Mouse (Mus musculus) limb, embryonic 14.5 days (tissue): ENCODE data around the gene Lhfpl2. TPM values are rescaled to one million over a fixed set of nuclear protein-coding genes. Genes with fewer than 3 reads are reported as not detected.

ENCODE experiments used
- ATAC-seq: fragments of 200-750 bp; cut with Nextera tagmentation; 2 replicates; pipeline ENCODE4 v1.8.0; 2017; ENCODE audit warnings: low read depth, moderate number of reproducible peaks, moderate TSS enrichment; ENCODE audit not compliant: low FRiP score
- DNase-seq: peaks from one replicate; pipeline ENCODE4 v3.0.0-alpha.2; 2015; ENCODE audit warnings: low spot score
- H3K27ac ChIP-seq: fragments of 300-500 bp; sonication (generic); replicated peaks from 2 replicates; pipeline ENCODE4 v1.5.1; 2014; ENCODE audit warnings: low read depth, mild to moderate bottlenecking, low read length, moderate library complexity, mixed read lengths
- H3K27me3 ChIP-seq: fragments of 300-500 bp; sonication (generic); 2 replicates; pipeline ENCODE4 v1.6.1; 2014; ENCODE audit warnings: low read length, mixed read lengths; ENCODE audit not compliant: control insufficient read depth, insufficient read depth
- H3K36me3 ChIP-seq: fragments of 300-500 bp; sonication (generic); 2 replicates; pipeline ENCODE4 v1.6.1; 2014; ENCODE audit warnings: mild to moderate bottlenecking, low read length, moderate library complexity, mixed read lengths; ENCODE audit not compliant: control insufficient read depth, insufficient read depth
- H3K4me1 ChIP-seq: fragments of 300-500 bp; sonication (generic); 2 replicates; pipeline ENCODE4 v1.6.1; 2014; ENCODE audit warnings: antibody characterized with exemption, low read length, mixed read lengths; ENCODE audit not compliant: control insufficient read depth, insufficient read depth
- H3K4me2 ChIP-seq: fragments of 300-500 bp; sonication (generic); replicated peaks from 2 replicates; pipeline ENCODE4 v1.6.1; 2014; ENCODE audit warnings: low read depth, mild to moderate bottlenecking, low read length, moderate library complexity; ENCODE audit not compliant: severe bottlenecking
- H3K4me3 ChIP-seq: fragments of 300-500 bp; sonication (generic); replicated peaks from 2 replicates; pipeline ENCODE4 v1.5.1; 2014; ENCODE audit warnings: low read length
- H3K9ac ChIP-seq: fragments of 300-500 bp; sonication (generic); 2 replicates; pipeline ENCODE4 v1.6.1; 2014; ENCODE audit warnings: mild to moderate bottlenecking, low read depth, low read length, moderate library complexity; ENCODE audit not compliant: severe bottlenecking
- H3K9me3 ChIP-seq: fragments of 300-500 bp; sonication (generic); 2 replicates; pipeline ENCODE4 v1.6.1; 2016; ENCODE audit warnings: low read length; ENCODE audit not compliant: control insufficient read depth
- POLR2A ChIP-seq: fragments of 200-500 bp; IDR thresholded peaks from 2 replicates; pipeline ENCODE4 v1.8.0; 2012; ENCODE audit warnings: inconsistent platforms, mild to moderate bottlenecking, moderate library complexity, borderline replicate concordance; ENCODE audit not compliant: insufficient read depth, insufficient read length; ENCODE audit errors: extremely low read depth
- whole genome bisulfite sequencing: fragments of 180-500 bp; shearing (Covaris S2); extraction: QIAGEN DNeasy Blood & Tissue Kit; methylation state at CpG from one replicate; pipeline ENCODE4 v1.1.7; 2014; 5-methylcytosine and 5-hydroxymethylcytosine counted together
- polyA plus RNA-seq, 2 experiments: library from polyadenylated mRNA; depleted of rRNA in 1 of 2; stranded (reverse) in 1 of 2; unstranded in 1 of 2; fragments of >200 nt; fragmentation: Nextera tagmentation in 1 of 2; extraction: Ambion mirVana in 1 of 2; gene quantifications; 2 replicates each; pipeline versions ENCODE4 v1.2.1 to v1.2.3; 2012 to 2014

The Lhfpl2 gene
- polyA plus RNA-seq, 2 experiments, result 60.5 to 69.4 TPM

DNA sequence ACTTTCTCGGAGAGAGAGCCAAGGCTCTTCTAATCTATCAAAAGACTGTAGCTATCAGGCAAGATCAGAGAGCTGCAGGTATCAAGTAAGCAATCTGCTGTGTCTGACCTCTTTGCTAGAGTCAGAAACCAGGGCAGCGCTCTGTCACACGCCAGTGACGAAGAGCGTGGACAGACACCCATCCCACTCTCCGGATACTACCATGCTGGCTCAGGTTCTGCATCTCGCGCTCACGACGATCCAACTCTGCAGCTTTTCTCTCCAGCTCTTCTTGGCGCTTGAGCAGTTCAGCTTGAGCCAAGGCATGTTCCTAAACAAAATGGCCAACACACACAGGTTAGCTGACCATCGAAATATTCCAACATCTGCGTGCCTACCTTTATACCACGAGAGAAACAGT is 174.3 kb downstream of the Lhfpl2 start:
- Histone ChIP-seq H3K4me1 (no peaks in the 10 kb centered on the region), H3K36me3 (peaks cover 32% of the 10 kb centered on the region), H3K4me3 (no peak overlapping the region), H3K9me3 (no peaks in the 10 kb centered on the region), H3K4me2 (no peak overlapping the region), H3K27me3 (no peaks in the 10 kb centered on the region), H3K9ac (no peak overlapping the region), H3K27ac (no peak overlapping the region)
- WGBS, result 93% methylated on average over 14 of the region's 14 CpGs
- no peak for ATAC-seq
- DNase-seq, result no peak
- no peak for TF ChIP-seq POLR2A

DNA sequence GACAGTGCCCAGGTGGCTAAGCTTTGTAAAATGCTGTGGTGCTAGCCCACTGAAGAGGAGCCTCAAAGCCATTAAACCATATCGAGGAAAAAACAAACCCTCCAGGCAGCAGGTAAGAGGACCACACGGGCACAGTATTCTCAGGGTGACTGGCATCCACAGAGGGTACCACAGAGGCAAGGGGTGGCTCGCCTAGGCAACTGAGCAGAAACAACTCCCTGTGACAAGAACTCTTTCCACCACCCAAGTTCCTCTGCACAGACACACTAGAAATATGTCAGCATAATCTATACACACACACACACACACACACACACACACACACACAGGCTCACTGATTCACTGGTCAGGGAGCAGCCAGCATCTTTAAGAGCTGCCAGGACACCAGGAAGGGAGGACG is 181.9 kb downstream of the Lhfpl2 start:
- no peak overlapping the region for H3K4me3 ChIP-seq
- H3K9me3 ChIP-seq, result no peaks in the 10 kb centered on the region
- no peaks in the 10 kb centered on the region for H3K36me3 ChIP-seq
- H3K4me1 ChIP-seq, result no peaks in the 10 kb centered on the region
- no peak overlapping the region for H3K27ac ChIP-seq
- DNase-seq, result no peak
- TF ChIP-seq POLR2A, result no peak
- WGBS, result 83% methylated on average over 4 of the region's 4 CpGs
- no peak overlapping the region for H3K4me2 ChIP-seq
- no peak for ATAC-seq
- no peaks in the 10 kb centered on the region for H3K27me3 ChIP-seq
- no peak overlapping the region for H3K9ac ChIP-seq

DNA sequence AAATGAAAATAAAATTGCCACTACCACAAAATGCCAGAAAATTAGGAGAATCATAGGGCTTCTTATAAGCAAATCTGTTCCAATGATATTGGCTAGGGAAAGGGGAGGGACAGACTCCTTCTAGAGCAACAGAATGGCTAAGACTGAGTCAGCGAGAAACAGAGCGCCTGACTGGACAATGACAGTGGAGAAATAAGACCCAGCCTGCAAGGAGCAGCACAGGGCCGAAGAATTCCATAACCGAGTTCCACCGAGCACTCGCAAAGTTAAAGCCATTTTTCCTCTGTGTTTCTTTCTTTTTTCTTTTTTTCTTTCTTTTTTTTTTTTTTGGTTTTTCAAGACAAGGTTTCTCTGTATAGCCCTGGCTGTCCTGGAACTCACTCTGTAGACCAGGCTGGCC is 182.5 kb downstream of the Lhfpl2 start:
- H3K27ac ChIP-seq, result no peak overlapping the region
- no peaks in the 10 kb centered on the region for H3K36me3 ChIP-seq
- H3K9ac ChIP-seq, result no peak overlapping the region
- no peak overlapping the region for H3K4me3 ChIP-seq
- H3K4me2 ChIP-seq, result no peak overlapping the region
- no peak for ATAC-seq
- DNase-seq, result no peak
- no peaks in the 10 kb centered on the region for H3K4me1 ChIP-seq
- H3K27me3 ChIP-seq, result no peaks in the 10 kb centered on the region
- no peaks in the 10 kb centered on the region for H3K9me3 ChIP-seq
- TF ChIP-seq POLR2A, result no peak
- 84% methylated on average over 6 of the region's 6 CpGs for WGBS

DNA sequence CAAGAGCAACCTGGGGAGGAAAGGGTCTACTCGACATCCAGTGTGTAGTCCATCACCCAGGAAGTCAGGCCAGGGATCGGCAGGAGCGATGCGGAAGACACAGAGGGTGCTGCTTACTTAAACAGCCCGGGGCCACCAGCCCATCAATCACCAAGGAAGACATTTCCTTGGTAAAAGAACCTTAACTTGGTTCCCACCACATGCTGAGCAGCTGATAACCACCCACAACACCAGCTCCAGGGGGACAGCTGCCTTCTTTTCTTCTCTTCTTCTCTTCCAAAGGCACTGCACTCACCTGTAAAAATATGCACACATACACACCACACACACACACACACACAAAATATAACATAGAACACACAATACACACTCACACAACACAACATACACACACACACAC is 183.3 kb downstream of the Lhfpl2 start:
- TF ChIP-seq POLR2A, result no peak
- H3K4me3 ChIP-seq, result no peak overlapping the region
- no peaks in the 10 kb centered on the region for H3K4me1 ChIP-seq
- no peak overlapping the region for H3K9ac ChIP-seq
- no peak overlapping the region for H3K4me2 ChIP-seq
- DNase-seq, result no peak
- H3K27ac ChIP-seq, result no peak overlapping the region
- WGBS, result 47% methylated on average over 5 of the region's 5 CpGs
- no peaks in the 10 kb centered on the region for H3K9me3 ChIP-seq
- no peak for ATAC-seq
- H3K36me3 ChIP-seq, result no peaks in the 10 kb centered on the region
- no peaks in the 10 kb centered on the region for H3K27me3 ChIP-seq

DNA sequence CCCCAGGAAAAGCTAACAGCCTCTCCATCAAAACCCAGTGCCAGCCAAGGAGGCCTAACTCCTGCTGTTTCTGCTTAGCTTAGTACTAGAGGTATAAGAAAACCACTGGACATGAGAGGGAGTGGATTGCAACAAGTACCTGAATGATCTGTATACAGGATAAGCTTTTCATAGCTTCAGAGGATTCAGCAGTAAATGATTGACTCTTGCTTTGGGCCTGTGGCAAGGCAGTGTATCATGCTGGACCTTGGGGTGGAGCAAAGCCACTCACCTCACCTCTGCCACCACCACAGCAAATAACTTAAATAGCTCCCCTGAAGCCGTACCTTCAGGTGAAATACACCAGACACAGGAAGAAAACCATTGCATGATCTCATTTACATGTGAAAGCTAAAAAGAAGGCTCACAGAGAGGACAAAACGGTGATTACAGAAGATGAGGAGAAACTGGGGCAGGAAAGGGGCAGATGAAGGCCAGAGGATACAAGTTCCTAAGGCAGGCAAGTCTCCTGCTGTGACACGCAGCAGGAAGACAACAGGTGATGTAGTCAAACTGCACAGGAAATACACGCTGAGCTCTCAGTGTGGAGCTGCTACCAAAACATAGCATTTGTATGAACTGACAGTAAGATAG is 184.4 kb downstream of the Lhfpl2 start:
- Histone ChIP-seq H3K9ac (no peak overlapping the region), H3K4me3 (no peak overlapping the region), H3K27me3 (no peaks in the 10 kb centered on the region), H3K4me1 (no peaks in the 10 kb centered on the region), H3K36me3 (no peaks in the 10 kb centered on the region), H3K4me2 (no peak overlapping the region), H3K9me3 (no peaks in the 10 kb centered on the region), H3K27ac (no peak overlapping the region)
- no peak for TF ChIP-seq POLR2A
- ATAC-seq (no peak), DNase-seq (no peak)
- WGBS, result 53% methylated on average over 4 of the region's 4 CpGs

DNA sequence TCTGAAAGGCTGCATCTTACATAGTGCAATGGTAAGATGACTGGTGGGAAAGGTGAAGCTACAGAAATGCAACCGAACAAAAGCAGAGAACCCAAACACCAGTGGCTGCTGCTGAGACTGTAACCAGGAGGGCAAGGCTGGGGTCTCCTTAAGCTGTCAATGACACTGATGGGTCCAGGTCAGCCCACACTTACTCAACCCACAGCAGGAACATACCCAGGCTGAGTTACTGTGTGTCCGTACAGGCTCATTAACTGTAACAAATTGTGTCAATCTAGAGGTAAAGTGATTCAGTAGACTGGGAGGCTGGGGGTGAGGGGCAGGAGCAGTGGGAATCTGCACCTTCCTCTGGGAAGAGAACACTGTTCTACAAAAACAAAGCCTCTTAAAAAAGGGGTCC is 185.3 kb downstream of the Lhfpl2 start:
- DNase-seq, result no peak
- Histone ChIP-seq H3K27ac (no peak overlapping the region), H3K4me1 (no peaks in the 10 kb centered on the region), H3K4me3 (no peak overlapping the region), H3K36me3 (no peaks in the 10 kb centered on the region), H3K27me3 (no peaks in the 10 kb centered on the region), H3K9ac (no peak overlapping the region), H3K9me3 (no peaks in the 10 kb centered on the region), H3K4me2 (no peak overlapping the region)
- TF ChIP-seq POLR2A, result no peak
- ATAC-seq, result no peak
- 65% methylated on average over 2 of the region's 2 CpGs for WGBS

Other genes starting within 250 kb of the Lhfpl2 start
- 19.5 and 22.7 TPM in 2 replicates for gene Scamp1, start 228.1 kb downstream of the Lhfpl2 start, polyA plus RNA-seq (2012; rRNA removed)
- gene Scamp1, start 228.1 kb downstream of the Lhfpl2 start, polyA plus RNA-seq (2014; fragmentation: Nextera tagmentation; extraction: Ambion mirVana), result 26.1 and 27.3 TPM in 2 replicates